18 mouse cellular contexts compared by ENCODE assay signal in genomic region chr2:163616652-163617227, GRCm38 (mm10). TPM values are rescaled to one million over a fixed set of nuclear protein-coding genes. Genes with fewer than 3 reads are reported as not detected.
A peak's percentile ranks its signal among the peaks of the same experiment; 100 is the strongest.
DNase-seq lines count a peak whose midpoint lies in the region; ATAC-seq and TF ChIP-seq lines count a peak whose summit lies in the region.
"Had no signal": no experiment of that assay in that cellular context is flagged by ENCODE, and none has a peak within 500 bp of the region (broad histone marks: within the 10 kb centered on the region; RNA-seq: fewer than 3 reads in every experiment).

No protein-coding gene starts in this region.

- ATAC-seq in frontal cortex, adult (ENCODE audit: low TSS enrichment), result peak; percentile 5; the same call in 1 of the 2 replicates
- ATAC-seq in erythroid progenitor cell, adult 5-6 weeks (replicated peaks; ENCODE audit: low FRiP score, poor library complexity, severe bottlenecking), result peak; percentile 9
- ATAC-seq: forebrain, postnatal 0 days had no signal

- H3K9ac ChIP-seq in liver, adult 2 months (ENCODE audit: low read depth, low read length), result no peak overlapping the region
- H3K9ac ChIP-seq: forebrain, postnatal 0 days; hindbrain, embryonic 15.5 days; midbrain, embryonic 12.5 days had no signal

- TF ChIP-seq POLR2A in liver, adult 2 months (IDR thresholded peaks at IDR 0.05; ENCODE audit: extremely low read depth, insufficient read depth, low read length), result no peak
- TF ChIP-seq POLR2A in myocyte (IDR thresholded peaks at IDR 0.05; ENCODE audit: insufficient read length, low read depth), result no peak

- H3K79me2 ChIP-seq in liver, adult 2 months (ENCODE audit: control insufficient read depth, insufficient read depth, low read length), result no peaks in the 10 kb centered on the region
- no peaks in the 10 kb centered on the region for H3K79me2 ChIP-seq in myocyte (ENCODE audit: control insufficient read depth, insufficient read depth)

- 81% methylated on average over 3 of the region's 3 CpGs for WGBS in liver, adult 2 months

- no peak for DNase-seq in frontal cortex, adult 2 months (ENCODE audit: extremely low spot score in 1 of 2, low spot score in 1 of 2)
- peak; percentile 53 for DNase-seq in liver, adult 2 months (ENCODE audit: extremely low read depth, low read depth, low spot score)
- DNase-seq in liver, result no peak
- DNase-seq in urinary bladder, postnatal 36 days (ENCODE audit: low spot score in 2 of 2), result no peak
- no peak for DNase-seq in thymus, postnatal 25 days
- DNase-seq: adrenal gland, adult 2 months; cerebellum, adult 9-10 months; forebrain, postnatal 0 days; gastrocnemius, postnatal 36 days; kidney, postnatal 36 days; lung, adult 18-20 months; lung, postnatal 10 days had no signal

- no peak for TF ChIP-seq CTCF in liver, adult 2 months (IDR thresholded peaks at IDR 0.05; ENCODE audit: low read depth, low read length)

- H3K4me2 ChIP-seq in myocyte (ENCODE audit: low read depth), result no peak overlapping the region
- H3K4me2 ChIP-seq: hindbrain, embryonic 15.5 days; midbrain, embryonic 12.5 days had no signal

- no peak overlapping the region for H3ac ChIP-seq in myocyte (ENCODE audit: control insufficient read depth, insufficient read length)

- no peak overlapping the region for H3K27ac ChIP-seq in liver, adult 2 months (replicated peaks; ENCODE audit: insufficient read depth, low read depth, low read length)
- H3K27ac ChIP-seq: embryonic facial prominence, embryonic 10.5 days; hindbrain, embryonic 15.5 days; midbrain, embryonic 12.5 days had no signal

- H3K4me1 ChIP-seq in liver, adult 2 months (ENCODE audit: control insufficient read depth, insufficient read depth, low read length), result 0 out of 2 replicates have a peak, but pooled peaks cover 6% of the 10 kb centered on the region
- H3K4me1 ChIP-seq: embryonic facial prominence, embryonic 10.5 days; hindbrain, embryonic 15.5 days; midbrain, embryonic 12.5 days had no signal

- no peaks in the 10 kb centered on the region for H3K27me3 ChIP-seq in liver, adult 2 months (ENCODE audit: control insufficient read depth, insufficient read depth, low read length)
- no peaks in the 10 kb centered on the region for H3K27me3 ChIP-seq in myocyte (ENCODE audit: control insufficient read depth, insufficient read depth, insufficient read length)
- H3K27me3 ChIP-seq: hindbrain, embryonic 15.5 days; midbrain, embryonic 12.5 days had no signal

- no peak overlapping the region for H3K4me3 ChIP-seq in liver, adult 2 months (ENCODE audit: insufficient read depth, low read depth, low read length)
- H3K4me3 ChIP-seq in myocyte, result no peak overlapping the region
- H3K4me3 ChIP-seq: embryonic facial prominence, embryonic 10.5 days; hindbrain, embryonic 15.5 days; midbrain, embryonic 12.5 days had no signal

- H3K36me3 ChIP-seq in liver, adult 2 months (ENCODE audit: control insufficient read depth, insufficient read depth, low read length), result peaks cover 60% of the 10 kb centered on the region
- H3K36me3 ChIP-seq in myocyte (ENCODE audit: control insufficient read depth, insufficient read depth), result peaks cover 57% of the 10 kb centered on the region

TF ChIP-seq in myocyte, 11 proteins besides CTCF, POLR2A, EP300 and RAD21:
- TF ChIP-seq POLR2AphosphoS2 (IDR thresholded peaks at IDR 0.05; ENCODE audit: insufficient read length, low read depth), result peak; percentile 47
- no peak for TF ChIP-seq TCF12 (IDR thresholded peaks at IDR 0.05; ENCODE audit: insufficient read depth, poor library complexity, severe bottlenecking)

RNA-seq across cellular contexts. Expression of gene Ttpal, which starts 14.6 kb away (rescaled TPM):
- polyA plus RNA-seq in frontal cortex, adult 2 months (2012; rRNA removed), result 44.2 and 47.2 TPM in 2 replicates
- 9.3 and 9.7 TPM in 2 replicates for total RNA-seq in liver, adult 2 months (2014; rRNA removed)
- 8.1 and 12.4 TPM in 2 replicates for polyA plus RNA-seq in liver, adult 2 months (2012; rRNA removed)
- 10.8 and 10.9 TPM in 2 replicates for total RNA-seq in erythroid progenitor cell, adult 5-6 weeks (2015; ENCODE audit: low replicate concordance)
- 6.4 and 6.8 TPM in 2 replicates for total RNA-seq in erythroid progenitor cell, adult 5-6 weeks (2017; ENCODE audit: low replicate concordance)
- 20.2 TPM for polyA plus RNA-seq in myocyte (2012; fragmentation: generic; extraction: Trizol)

RNA-seq across cellular contexts. Expression of gene Serinc3, which starts 28.2 kb away (rescaled TPM):
- polyA plus RNA-seq in frontal cortex, adult 2 months (2012; rRNA removed), result 167 and 199 TPM in 2 replicates
- total RNA-seq in liver, adult 2 months (2014; rRNA removed), result 123 TPM in 2 replicates
- 122 and 124 TPM in 2 replicates for polyA plus RNA-seq in liver, adult 2 months (2012; rRNA removed)
- 1,699 and 1,907 TPM in 2 replicates for total RNA-seq in erythroid progenitor cell, adult 5-6 weeks (2015; ENCODE audit: low replicate concordance)
- total RNA-seq in erythroid progenitor cell, adult 5-6 weeks (2017; ENCODE audit: low replicate concordance), result 1,512 and 2,069 TPM in 2 replicates
- polyA plus RNA-seq in myocyte (2012; fragmentation: generic; extraction: Trizol), result 88.9 TPM

RNA-seq across cellular contexts. Expression of gene Pkig, which starts 41.4 kb away (rescaled TPM):
- 194 and 214 TPM in 2 replicates for polyA plus RNA-seq in frontal cortex, adult 2 months (2012; rRNA removed)
- 13.2 and 17.2 TPM in 2 replicates for total RNA-seq in liver, adult 2 months (2014; rRNA removed)
- 35.0 and 35.2 TPM in 2 replicates for polyA plus RNA-seq in liver, adult 2 months (2012; rRNA removed)
- 93.5 and 103 TPM in 2 replicates for total RNA-seq in erythroid progenitor cell, adult 5-6 weeks (2015; ENCODE audit: low replicate concordance)
- 86.6 and 90.7 TPM in 2 replicates for total RNA-seq in erythroid progenitor cell, adult 5-6 weeks (2017; ENCODE audit: low replicate concordance)
- polyA plus RNA-seq in myocyte (2012; fragmentation: generic; extraction: Trizol), result 799 TPM
